Mouse (Mus musculus): Measurements from ENCODE around the gene Tgfbr1. TPM values are rescaled to one million over a fixed set of nuclear protein-coding genes. Genes with fewer than 3 reads are reported as not detected.

Tgfbr1 gene
- total and polyA plus RNA-seq, 3 experiments: 1.7 to 65.1 (median 26.6) TPM

GRCm38 (mm10) chr4:47312676-47313075 lies 40.3 kb upstream of the Tgfbr1 start:
- no peak overlapping the region for H3K4me3 ChIP-seq (ENCODE audit: low read depth, low read length)

DNA sequence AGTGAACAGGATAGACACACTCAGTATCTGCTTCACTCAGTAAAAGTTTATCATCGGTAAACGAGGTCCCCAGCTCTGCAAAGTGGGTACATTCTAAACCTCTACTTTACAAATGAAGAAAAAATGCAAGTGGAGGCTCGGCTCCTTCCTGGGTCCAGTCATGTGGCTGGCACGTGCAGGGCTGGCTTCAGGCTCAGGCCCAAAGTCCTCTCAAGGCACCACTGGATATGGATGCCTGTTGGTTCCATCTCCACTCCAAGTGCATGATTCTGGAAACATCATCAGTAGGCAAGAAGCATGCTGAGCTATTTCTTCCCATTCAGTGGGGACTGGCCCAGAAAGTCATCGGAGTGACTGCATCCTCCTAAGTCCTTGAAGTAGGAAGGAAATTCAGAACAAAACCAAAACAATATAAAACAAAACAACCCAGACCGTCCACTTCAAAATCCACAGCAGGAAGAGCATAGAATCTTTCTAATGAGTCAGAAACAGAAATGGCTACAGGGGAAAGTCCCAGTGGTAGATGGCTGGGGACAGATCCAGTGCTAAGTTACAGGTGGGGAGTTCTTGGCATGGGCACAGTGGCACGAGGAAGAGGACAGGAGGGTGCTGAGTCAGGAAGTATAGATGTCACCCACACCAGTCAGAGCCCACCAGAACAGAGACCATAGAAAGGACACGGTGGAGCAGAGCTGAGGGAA lies 39.2 kb upstream of the Tgfbr1 start:
- H3K4me3 ChIP-seq (ENCODE audit: low read depth, low read length): no peak overlapping the region
- DNase-seq (ENCODE audit: low spot score) (no peak), ATAC-seq (ENCODE audit: extremely low read depth, insufficient number of reproducible peaks, low FRiP score, poor library complexity, severe bottlenecking) (no peak)
- no peaks in the 10 kb centered on the region for H3K9me3 ChIP-seq (replicated peaks)
- TF ChIP-seq GATA1 (IDR thresholded peaks at IDR 0.05; ENCODE audit: borderline replicate concordance, low read length) (no peak), POLR2AphosphoS5 (IDR thresholded peaks at IDR 0.05; ENCODE audit: insufficient replicate concordance, low read depth, low read length) (no peak), CTCF (IDR thresholded peaks at IDR 0.05; ENCODE audit: low read depth, low read length) (no peak), TAL1 (conservative IDR thresholded peaks at IDR 0.05; ENCODE audit: low read depth, low read length) (no peak), GATA2 (IDR thresholded peaks at IDR 0.05; ENCODE audit: borderline replicate concordance, low read depth, low read length) (no peak)
- H3K27me3 ChIP-seq (ENCODE audit: insufficient read depth, low read length): no peaks in the 10 kb centered on the region
- no peaks in the 10 kb centered on the region for H3K36me3 ChIP-seq (replicated peaks)
- no peaks in the 10 kb centered on the region for H3K4me1 ChIP-seq (ENCODE audit: insufficient read depth, low read depth, low read length)

More at GRCm38 (mm10) chr4:47312676-47313075, 40.3 kb upstream of the Tgfbr1 start:
- TF ChIP-seq GATA2 (IDR thresholded peaks at IDR 0.05; ENCODE audit: borderline replicate concordance, low read depth, low read length) (no peak), POLR2AphosphoS5 (IDR thresholded peaks at IDR 0.05; ENCODE audit: insufficient replicate concordance, low read depth, low read length) (no peak), CTCF (IDR thresholded peaks at IDR 0.05; ENCODE audit: low read depth, low read length) (no peak), TAL1 (conservative IDR thresholded peaks at IDR 0.05; ENCODE audit: low read depth, low read length) (no peak), GATA1 (IDR thresholded peaks at IDR 0.05; ENCODE audit: borderline replicate concordance, low read length) (no peak)
- Histone ChIP-seq H3K4me1 (ENCODE audit: insufficient read depth, low read depth, low read length) (no peaks in the 10 kb centered on the region), H3K36me3 (replicated peaks) (no peaks in the 10 kb centered on the region), H3K27me3 (ENCODE audit: insufficient read depth, low read length) (no peaks in the 10 kb centered on the region), H3K9me3 (replicated peaks) (no peaks in the 10 kb centered on the region)
- DNase-seq (ENCODE audit: low spot score) (no peak), ATAC-seq (ENCODE audit: extremely low read depth, insufficient number of reproducible peaks, low FRiP score, poor library complexity, severe bottlenecking) (no peak)

DNA sequence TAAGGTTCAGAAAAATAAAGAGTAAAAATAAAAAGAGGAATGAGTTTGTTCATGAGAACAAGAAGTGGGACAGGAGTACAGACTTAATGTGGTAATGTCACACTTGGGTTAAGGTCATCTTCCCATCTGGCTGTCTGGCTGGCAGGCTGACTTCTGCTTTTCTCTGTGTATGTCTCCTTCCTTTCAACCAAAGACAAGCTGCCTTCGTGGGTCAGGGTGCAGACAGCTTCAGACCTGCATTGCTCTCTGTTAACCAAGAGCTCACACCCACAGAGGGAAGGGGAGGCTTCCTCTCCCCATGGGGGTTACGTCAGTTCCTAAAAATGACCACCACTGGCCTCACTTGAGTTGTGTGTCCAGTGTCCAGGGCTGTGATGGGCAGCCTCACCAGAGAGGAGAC lies 37.6 kb upstream of the Tgfbr1 start:
- ATAC-seq (ENCODE audit: extremely low read depth, insufficient number of reproducible peaks, low FRiP score, poor library complexity, severe bottlenecking): peak; percentile 48; the same call in 1 of the 2 replicates
- H3K4me1 ChIP-seq (ENCODE audit: insufficient read depth, low read depth, low read length): no peaks in the 10 kb centered on the region
- H3K36me3 ChIP-seq (replicated peaks): no peaks in the 10 kb centered on the region
- DNase-seq (ENCODE audit: low spot score): no peak
- H3K4me3 ChIP-seq (ENCODE audit: low read depth, low read length): no peak overlapping the region
- no peaks in the 10 kb centered on the region for H3K27me3 ChIP-seq (ENCODE audit: insufficient read depth, low read length)
- no peak for TF ChIP-seq POLR2AphosphoS5 (IDR thresholded peaks at IDR 0.05; ENCODE audit: insufficient replicate concordance, low read depth, low read length)
- no peak for TF ChIP-seq CTCF (IDR thresholded peaks at IDR 0.05; ENCODE audit: low read depth, low read length)
- TF ChIP-seq GATA1 (IDR thresholded peaks at IDR 0.05; ENCODE audit: borderline replicate concordance, low read length): no peak
- TF ChIP-seq TAL1 (conservative IDR thresholded peaks at IDR 0.05; ENCODE audit: low read depth, low read length): no peak
- no peak for TF ChIP-seq GATA2 (IDR thresholded peaks at IDR 0.05; ENCODE audit: borderline replicate concordance, low read depth, low read length)
- H3K9me3 ChIP-seq (replicated peaks): no peaks in the 10 kb centered on the region

DNA sequence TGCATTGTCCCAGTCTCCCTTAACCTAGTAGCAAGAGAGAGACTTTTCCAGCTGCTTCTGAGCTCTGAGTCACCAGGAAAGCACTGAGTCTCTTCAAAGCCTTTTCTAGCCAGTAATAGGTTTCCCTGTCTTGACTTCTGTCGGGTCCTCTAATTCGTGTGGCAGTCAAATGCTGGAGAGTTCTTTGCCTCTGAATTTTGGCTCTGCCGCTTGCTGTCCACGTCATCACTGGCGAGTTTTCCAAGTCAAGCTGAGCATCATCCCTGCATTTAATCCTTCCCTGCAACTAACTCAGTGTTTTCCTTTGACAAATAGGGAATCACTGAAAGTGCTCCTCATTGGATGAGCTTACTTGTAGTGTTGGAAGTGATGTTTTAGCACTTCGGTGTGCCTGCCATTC lies 36.6 kb upstream of the Tgfbr1 start:
- ATAC-seq (ENCODE audit: extremely low read depth, insufficient number of reproducible peaks, low FRiP score, poor library complexity, severe bottlenecking) (no peak), DNase-seq (ENCODE audit: low spot score) (no peak)
- Histone ChIP-seq H3K36me3 (replicated peaks) (no peaks in the 10 kb centered on the region), H3K27me3 (ENCODE audit: insufficient read depth, low read length) (no peaks in the 10 kb centered on the region), H3K4me3 (ENCODE audit: low read depth, low read length) (no peak overlapping the region), H3K9me3 (replicated peaks) (no peaks in the 10 kb centered on the region), H3K4me1 (ENCODE audit: insufficient read depth, low read depth, low read length) (no peaks in the 10 kb centered on the region)
- TF ChIP-seq TAL1 (conservative IDR thresholded peaks at IDR 0.05; ENCODE audit: low read depth, low read length) (no peak), GATA2 (IDR thresholded peaks at IDR 0.05; ENCODE audit: borderline replicate concordance, low read depth, low read length) (no peak), GATA1 (IDR thresholded peaks at IDR 0.05; ENCODE audit: borderline replicate concordance, low read length) (no peak), CTCF (IDR thresholded peaks at IDR 0.05; ENCODE audit: low read depth, low read length) (no peak), POLR2AphosphoS5 (IDR thresholded peaks at IDR 0.05; ENCODE audit: insufficient replicate concordance, low read depth, low read length) (no peak)

DNA sequence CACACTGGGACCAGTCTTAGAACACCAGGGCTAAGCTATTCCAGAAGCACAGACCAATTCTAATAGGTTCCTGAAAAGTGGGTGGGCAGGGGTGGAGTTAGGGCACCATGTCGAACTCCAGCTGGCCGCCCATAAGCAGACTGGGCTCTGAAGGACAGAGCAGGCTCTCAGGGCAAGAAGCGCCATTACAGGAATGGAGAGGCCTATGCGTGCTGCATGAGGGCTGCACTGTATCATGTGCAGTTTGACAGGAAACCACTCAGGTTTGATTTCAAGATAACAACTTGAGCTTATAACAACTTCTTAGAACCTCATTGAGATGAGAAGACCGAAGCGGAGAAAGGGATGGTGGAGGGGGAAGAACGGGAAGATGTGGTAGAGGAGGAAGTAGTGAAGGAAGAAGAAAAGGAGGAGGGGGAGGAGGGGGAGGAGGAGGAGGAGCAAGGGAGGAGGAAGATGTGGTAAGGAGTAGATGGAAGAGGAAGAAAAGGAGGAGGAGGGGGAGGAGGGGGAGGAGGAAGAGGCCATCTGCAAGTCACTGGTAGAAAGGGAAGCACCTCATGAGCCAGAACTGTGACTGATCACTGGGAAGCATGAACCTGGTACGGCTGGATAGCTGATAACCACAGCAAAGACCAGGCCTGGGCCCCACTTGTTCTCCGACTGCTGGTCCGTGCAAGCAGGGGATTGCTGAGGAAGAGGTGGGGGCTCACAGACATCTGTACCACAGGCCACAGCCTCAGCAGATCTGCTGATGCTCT lies 33.3 kb upstream of the Tgfbr1 start:
- TF ChIP-seq TAL1 (conservative IDR thresholded peaks at IDR 0.05; ENCODE audit: low read depth, low read length) (no peak), POLR2AphosphoS5 (IDR thresholded peaks at IDR 0.05; ENCODE audit: insufficient replicate concordance, low read depth, low read length) (no peak), GATA2 (IDR thresholded peaks at IDR 0.05; ENCODE audit: borderline replicate concordance, low read depth, low read length) (no peak), GATA1 (IDR thresholded peaks at IDR 0.05; ENCODE audit: borderline replicate concordance, low read length) (no peak), CTCF (IDR thresholded peaks at IDR 0.05; ENCODE audit: low read depth, low read length) (no peak)
- no peak for DNase-seq (ENCODE audit: low spot score)
- Histone ChIP-seq H3K27me3 (ENCODE audit: insufficient read depth, low read length) (no peaks in the 10 kb centered on the region), H3K4me3 (ENCODE audit: low read depth, low read length) (no peak overlapping the region), H3K36me3 (replicated peaks) (no peaks in the 10 kb centered on the region), H3K9me3 (replicated peaks) (no peaks in the 10 kb centered on the region), H3K4me1 (ENCODE audit: insufficient read depth, low read depth, low read length) (no peaks in the 10 kb centered on the region)
- ATAC-seq (ENCODE audit: extremely low read depth, insufficient number of reproducible peaks, low FRiP score, poor library complexity, severe bottlenecking): peak; percentile 61

GRCm38 (mm10) chr4:47322315-47322714 lies 30.7 kb upstream of the Tgfbr1 start:
- Histone ChIP-seq H3K9me3 (replicated peaks) (no peaks in the 10 kb centered on the region), H3K4me3 (ENCODE audit: low read depth, low read length) (no peak overlapping the region), H3K4me1 (ENCODE audit: insufficient read depth, low read depth, low read length) (no peaks in the 10 kb centered on the region), H3K36me3 (replicated peaks) (no peaks in the 10 kb centered on the region), H3K27me3 (ENCODE audit: insufficient read depth, low read length) (no peaks in the 10 kb centered on the region)
- DNase-seq (ENCODE audit: low spot score) (no peak), ATAC-seq (ENCODE audit: extremely low read depth, insufficient number of reproducible peaks, low FRiP score, poor library complexity, severe bottlenecking) (no peak)
- TF ChIP-seq TAL1 (conservative IDR thresholded peaks at IDR 0.05; ENCODE audit: low read depth, low read length) (no peak), POLR2AphosphoS5 (IDR thresholded peaks at IDR 0.05; ENCODE audit: insufficient replicate concordance, low read depth, low read length) (no peak), GATA1 (IDR thresholded peaks at IDR 0.05; ENCODE audit: borderline replicate concordance, low read length) (no peak), CTCF (IDR thresholded peaks at IDR 0.05; ENCODE audit: low read depth, low read length) (no peak), GATA2 (IDR thresholded peaks at IDR 0.05; ENCODE audit: borderline replicate concordance, low read depth, low read length) (no peak)
